8 mouse cellular contexts compared by ENCODE assay signal in the genomic region with DNA sequence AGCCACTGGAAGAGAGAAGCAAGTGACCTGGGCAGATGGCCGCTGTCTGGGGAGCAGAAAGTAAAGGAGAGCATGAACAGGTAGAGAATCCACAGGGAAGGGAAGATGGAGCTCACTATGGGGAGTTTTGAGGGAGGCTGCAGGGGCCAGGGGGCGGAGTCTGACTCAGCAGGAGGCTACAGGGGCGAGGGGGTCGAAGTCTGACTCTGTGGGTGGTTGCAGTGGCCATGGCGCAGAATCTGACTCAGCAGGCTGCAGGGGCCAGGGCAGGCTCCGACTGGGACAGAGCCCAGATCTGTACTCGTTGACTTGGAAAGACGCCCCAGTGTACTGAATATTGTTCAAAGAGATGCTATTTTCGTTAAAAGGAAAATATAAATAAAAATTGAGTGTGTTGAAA. TPM values are rescaled to one million over a fixed set of nuclear protein-coding genes. Genes with fewer than 3 reads are reported as not detected.
A peak's percentile ranks its signal among the peaks of the same experiment; 100 is the strongest.
DNase-seq lines count a peak whose midpoint lies in the region; ATAC-seq and TF ChIP-seq lines count a peak whose summit lies in the region.
"Had no signal": no experiment of that assay in that cellular context is flagged by ENCODE, and none has a peak within 500 bp of the region (broad histone marks: within the 10 kb centered on the region; RNA-seq: fewer than 3 reads in every experiment).

No protein-coding gene starts in this region.

- no peaks in the 10 kb centered on the region for H3K36me3 ChIP-seq in E14TG2a.4 (ENCODE audit: insufficient read depth, low read length)
- no peaks in the 10 kb centered on the region for H3K36me3 ChIP-seq in embryonic facial prominence, embryonic 13.5 days
- H3K36me3 ChIP-seq in hindbrain, embryonic 11.5 days (ENCODE audit: control insufficient read depth, insufficient read depth, low read length), result no peaks in the 10 kb centered on the region
- H3K36me3 ChIP-seq in limb, embryonic 14.5 days (ENCODE audit: control insufficient read depth, insufficient read depth, low read length), result no peaks in the 10 kb centered on the region
- H3K36me3 ChIP-seq: stomach, embryonic 15.5 days had no signal

- WGBS in embryonic facial prominence, embryonic 13.5 days, result 18% methylated on average over 9 of the region's 9 CpGs
- 17% methylated on average over 9 of the region's 9 CpGs for WGBS in hindbrain, embryonic 11.5 days
- WGBS in limb, embryonic 14.5 days, result 23% methylated on average over 9 of the region's 9 CpGs

- DNase-seq in Muller cell, postnatal 12 days (ENCODE audit: inconsistent ontology term), result peak; percentile 53
- DNase-seq in hindbrain, embryonic 11.5 days (ENCODE audit: low spot score), result peak; percentile 11
- peak; percentile 21 for DNase-seq in limb, embryonic 14.5 days (ENCODE audit: low spot score)
- DNase-seq in left cerebral cortex, adult 11 months (ENCODE audit: low spot score), result no peak

- peak overlapping the region; percentile 61 for H3K4me3 ChIP-seq in E14TG2a.4 (replicated peaks; ENCODE audit: low read length)
- H3K4me3 ChIP-seq in embryonic facial prominence, embryonic 13.5 days, result no peak overlapping the region
- no peak overlapping the region for H3K4me3 ChIP-seq in hindbrain, embryonic 11.5 days (ENCODE audit: low read depth, low read length)
- H3K4me3 ChIP-seq in limb, embryonic 14.5 days (replicated peaks; ENCODE audit: low read length), result no peak overlapping the region
- H3K4me3 ChIP-seq: stomach, embryonic 15.5 days had no signal

- H3K9ac ChIP-seq in embryonic facial prominence, embryonic 13.5 days, result 0 out of 2 replicates have a peak overlapping the region, but pooled peaks have one; percentile 23
- H3K9ac ChIP-seq in hindbrain, embryonic 11.5 days (ENCODE audit: low read depth, low read length), result no peak overlapping the region
- peak overlapping the region; percentile 16; the same call in 1 of the 2 replicates for H3K9ac ChIP-seq in limb, embryonic 14.5 days (ENCODE audit: low read depth, low read length, severe bottlenecking)
- H3K9ac ChIP-seq: stomach, embryonic 15.5 days had no signal

- no peak for TF ChIP-seq POLR2A in limb, embryonic 14.5 days (IDR thresholded peaks at IDR 0.05; ENCODE audit: borderline replicate concordance, extremely low read depth, insufficient read depth, insufficient read length)

- peaks cover 22% of the 10 kb centered on the region for H3K4me1 ChIP-seq in E14TG2a.4 (replicated peaks; ENCODE audit: low read depth, low read length)
- peaks cover 5% of the 10 kb centered on the region; the same call in 1 of the 2 replicates for H3K4me1 ChIP-seq in embryonic facial prominence, embryonic 13.5 days
- no peaks in the 10 kb centered on the region for H3K4me1 ChIP-seq in hindbrain, embryonic 11.5 days (replicated peaks; ENCODE audit: control insufficient read depth, insufficient read depth, low read length)
- 0 out of 2 replicates have a peak, but pooled peaks cover 3% of the 10 kb centered on the region for H3K4me1 ChIP-seq in limb, embryonic 14.5 days (ENCODE audit: control insufficient read depth, insufficient read depth, low read length)
- H3K4me1 ChIP-seq: stomach, embryonic 15.5 days had no signal

- no peaks in the 10 kb centered on the region for H3K9me3 ChIP-seq in E14TG2a.4 (ENCODE audit: low read length)
- 0 out of 2 replicates have a peak, but pooled peaks cover 3% of the 10 kb centered on the region for H3K9me3 ChIP-seq in embryonic facial prominence, embryonic 13.5 days
- no peaks in the 10 kb centered on the region for H3K9me3 ChIP-seq in hindbrain, embryonic 11.5 days (ENCODE audit: control insufficient read depth, low read length)
- H3K9me3 ChIP-seq in limb, embryonic 14.5 days (ENCODE audit: control insufficient read depth, low read length), result 0 out of 2 replicates have a peak, but pooled peaks cover 3% of the 10 kb centered on the region
- H3K9me3 ChIP-seq: stomach, embryonic 15.5 days had no signal

- no peak for ATAC-seq in embryonic facial prominence, embryonic 13.5 days (ENCODE audit: insufficient number of reproducible peaks, insufficient read depth, low FRiP score, low TSS enrichment, low read depth)
- ATAC-seq in hindbrain, embryonic 11.5 days (ENCODE audit: low FRiP score), result no peak
- ATAC-seq in limb, embryonic 14.5 days (ENCODE audit: low FRiP score, low read depth), result no peak
- no peak for ATAC-seq in erythroid progenitor cell, adult 5-6 weeks (replicated peaks; ENCODE audit: low FRiP score, poor library complexity, severe bottlenecking)

- no peak overlapping the region for H3K27ac ChIP-seq in embryonic facial prominence, embryonic 13.5 days
- H3K27ac ChIP-seq in hindbrain, embryonic 11.5 days (ENCODE audit: low read depth, low read length), result no peak overlapping the region
- no peak overlapping the region for H3K27ac ChIP-seq in limb, embryonic 14.5 days (replicated peaks; ENCODE audit: low read depth, low read length)
- H3K27ac ChIP-seq: stomach, embryonic 15.5 days had no signal

- peak overlapping the region; percentile 26 for H3K4me2 ChIP-seq in embryonic facial prominence, embryonic 13.5 days
- H3K4me2 ChIP-seq in hindbrain, embryonic 11.5 days (replicated peaks; ENCODE audit: low read depth, low read length), result no peak overlapping the region
- H3K4me2 ChIP-seq in limb, embryonic 14.5 days (replicated peaks; ENCODE audit: low read depth, low read length, severe bottlenecking), result peak overlapping the region; percentile 10; the same call in 1 of the 2 replicates
- H3K4me2 ChIP-seq: stomach, embryonic 15.5 days had no signal

- no peak for TF ChIP-seq CTCF in E14TG2a.4 (conservative IDR thresholded peaks at IDR 0.05; ENCODE audit: low read length)

- peaks cover 15% of the 10 kb centered on the region for H3K27me3 ChIP-seq in E14TG2a.4 (ENCODE audit: insufficient read depth, low read length)
- 0 out of 2 replicates have a peak, but pooled peaks cover 3% of the 10 kb centered on the region for H3K27me3 ChIP-seq in embryonic facial prominence, embryonic 13.5 days
- no peaks in the 10 kb centered on the region for H3K27me3 ChIP-seq in hindbrain, embryonic 11.5 days (ENCODE audit: control insufficient read depth, insufficient read depth, low read length)
- H3K27me3 ChIP-seq in limb, embryonic 14.5 days (ENCODE audit: control insufficient read depth, insufficient read depth, low read length), result no peaks in the 10 kb centered on the region
- H3K27me3 ChIP-seq: stomach, embryonic 15.5 days had no signal

RNA-seq across cellular contexts. Expression of a gene that starts 8.9 kb away (rescaled TPM):
- 0.14 and 0.51 TPM in 2 replicates for polyA plus RNA-seq in embryonic facial prominence, embryonic 13.5 days (2015; fragmentation: Nextera tagmentation; extraction: Ambion mirVana)
- polyA plus RNA-seq in hindbrain, embryonic 11.5 days (2014; fragmentation: Nextera tagmentation; extraction: Ambion mirVana), result 0.14 and 0.18 TPM in 2 replicates
- polyA plus RNA-seq in limb, embryonic 14.5 days (2012; rRNA removed), result 0.10 and 0.15 TPM in 2 replicates
- polyA plus RNA-seq in limb, embryonic 14.5 days (2014; fragmentation: Nextera tagmentation; extraction: Ambion mirVana), result 0.07 and 0.10 TPM in 2 replicates
- total RNA-seq in erythroid progenitor cell, adult 5-6 weeks (2015; ENCODE audit: low replicate concordance), result not detected in 2 replicates
- total RNA-seq in erythroid progenitor cell, adult 5-6 weeks (2017; ENCODE audit: low replicate concordance), result not detected in 2 replicates
